Mouse (Mus musculus): ENCODE measurements around the gene Rph3al. TPM values are rescaled to one million over a fixed set of nuclear protein-coding genes. Genes with fewer than 3 reads are reported as not detected.

Gene Rph3al
- polyA plus RNA-seq, 1 experiment: not detected

- TF ChIP-seq GATA1 (IDR thresholded peaks at IDR 0.05; ENCODE audit: low read length): no peak
These were observed 25.7 kb upstream of the Rph3al start for GRCm38 (mm10) chr11:75963730-75964475.

DNA sequence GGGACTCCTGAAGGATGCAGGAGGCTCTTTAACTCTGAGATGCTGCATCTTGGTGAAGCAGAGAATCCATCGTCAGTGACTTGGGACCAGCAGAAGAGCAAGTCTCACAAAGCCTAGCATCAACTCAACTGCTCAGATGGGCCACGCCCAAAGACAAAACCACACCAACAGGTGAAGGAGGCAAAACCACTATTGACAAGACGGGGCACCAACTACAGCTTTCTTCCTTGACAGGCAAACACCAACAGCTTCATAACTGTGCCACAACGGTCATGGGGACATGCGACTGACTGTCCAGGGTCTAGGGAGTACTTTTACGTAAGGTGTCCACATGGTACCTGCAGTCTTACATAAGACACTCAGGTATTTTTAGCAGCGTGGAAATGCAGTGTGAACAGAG is 23.6 kb upstream of the Rph3al start:
- TF ChIP-seq GATA1 (IDR thresholded peaks at IDR 0.05; ENCODE audit: low read length): no peak

DNA sequence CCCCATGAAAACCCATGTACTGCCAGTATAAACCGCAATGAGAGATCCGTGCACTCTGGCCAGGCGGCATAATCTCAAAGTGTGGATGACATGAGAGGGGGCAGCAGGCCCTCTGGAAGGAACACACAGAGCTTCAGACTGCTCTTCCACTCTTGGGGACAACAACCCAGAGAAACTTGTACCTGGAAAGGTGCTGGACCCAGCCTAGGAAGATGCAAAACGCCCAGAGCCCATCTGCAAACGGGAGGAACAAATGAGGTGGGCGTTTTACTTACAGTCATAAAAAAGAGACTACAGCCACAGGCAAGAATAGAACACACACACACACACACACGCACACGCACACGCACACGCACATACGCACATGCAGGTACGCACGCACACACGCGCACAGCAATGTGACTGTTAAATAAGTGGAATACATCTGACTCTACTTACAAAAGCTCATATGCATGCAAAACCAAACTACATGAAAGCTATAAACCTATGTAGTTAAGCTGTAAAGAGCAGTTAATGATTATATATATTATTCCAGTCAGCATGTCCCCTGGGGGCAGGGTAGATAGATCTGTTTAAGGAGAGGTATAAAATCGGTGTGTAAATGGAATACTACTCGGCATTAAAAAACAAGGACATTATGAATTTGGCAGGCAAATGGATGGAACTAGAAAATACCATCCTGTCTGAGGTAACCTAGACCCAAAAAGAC is 19.0 kb upstream of the Rph3al start:
- no peak for TF ChIP-seq GATA1 (IDR thresholded peaks at IDR 0.05; ENCODE audit: low read length)

GRCm38 (mm10) chr11:75956651-75957050 is 18.4 kb upstream of the Rph3al start:
- no peak for TF ChIP-seq GATA1 (IDR thresholded peaks at IDR 0.05; ENCODE audit: low read length)

DNA sequence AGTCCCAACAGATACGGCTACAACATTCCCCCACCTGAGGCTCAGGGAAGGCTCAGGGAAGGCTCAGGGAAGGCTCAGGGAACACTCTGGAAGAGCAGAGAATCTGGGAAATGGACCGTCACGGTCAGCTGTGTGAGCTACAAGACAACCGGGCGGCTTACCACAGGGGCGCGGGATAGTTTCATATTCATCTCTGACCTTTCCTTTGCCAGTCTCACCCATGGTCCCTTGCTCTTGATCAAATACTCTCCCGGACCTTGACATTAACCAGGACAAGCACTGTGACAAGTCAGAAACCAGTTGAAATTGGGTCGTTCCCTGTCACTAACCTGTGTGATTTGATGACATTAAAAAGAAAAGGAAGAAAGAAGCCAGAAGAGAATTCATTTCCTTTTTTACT is 16.7 kb upstream of the Rph3al start:
- no peak for TF ChIP-seq GATA1 (IDR thresholded peaks at IDR 0.05; ENCODE audit: low read length)

DNA sequence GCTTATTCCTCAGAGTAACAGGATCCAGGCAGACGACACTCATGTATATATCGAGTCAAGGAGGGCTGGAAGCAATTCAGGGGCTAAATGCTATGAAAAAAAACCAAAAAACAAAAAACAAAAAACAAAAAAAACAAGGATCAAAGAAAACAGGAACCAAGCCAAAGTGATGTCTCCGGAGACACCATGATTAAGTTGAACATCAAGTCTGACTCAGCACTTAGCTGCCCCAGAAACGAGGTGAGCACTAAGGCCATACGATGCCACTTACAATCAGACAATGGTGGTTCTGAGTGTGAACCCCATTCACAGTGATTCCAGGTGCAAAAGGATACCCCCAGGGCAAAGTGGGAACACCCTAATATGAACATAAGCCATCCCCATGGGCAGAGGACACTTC is 13.7 kb upstream of the Rph3al start:
- TF ChIP-seq GATA1 (IDR thresholded peaks at IDR 0.05; ENCODE audit: low read length): no peak

DNA sequence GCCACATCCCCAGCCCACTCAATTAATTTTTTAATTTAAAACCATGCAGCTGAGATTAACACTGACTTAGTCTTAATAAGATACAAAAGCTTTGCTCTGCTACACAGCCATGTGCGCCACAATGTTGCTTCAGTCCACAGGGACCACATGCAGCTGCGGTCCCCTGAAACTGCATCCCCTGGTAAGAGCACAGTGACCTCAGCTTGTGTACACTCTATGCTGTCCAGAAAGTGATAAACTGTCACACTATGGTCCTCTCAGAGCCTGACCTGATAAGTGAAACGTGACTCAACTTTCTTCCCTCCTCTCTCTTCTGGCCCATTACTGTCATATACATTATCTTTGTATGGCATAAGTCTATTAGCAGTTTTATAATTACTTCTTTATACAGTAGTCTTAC is 12.2 kb upstream of the Rph3al start:
- TF ChIP-seq GATA1 (IDR thresholded peaks at IDR 0.05; ENCODE audit: low read length): no peak

- no peak for TF ChIP-seq GATA1 (IDR thresholded peaks at IDR 0.05; ENCODE audit: low read length)
These were observed 10.6 kb upstream of the Rph3al start for GRCm38 (mm10) chr11:75948789-75949188.

DNA sequence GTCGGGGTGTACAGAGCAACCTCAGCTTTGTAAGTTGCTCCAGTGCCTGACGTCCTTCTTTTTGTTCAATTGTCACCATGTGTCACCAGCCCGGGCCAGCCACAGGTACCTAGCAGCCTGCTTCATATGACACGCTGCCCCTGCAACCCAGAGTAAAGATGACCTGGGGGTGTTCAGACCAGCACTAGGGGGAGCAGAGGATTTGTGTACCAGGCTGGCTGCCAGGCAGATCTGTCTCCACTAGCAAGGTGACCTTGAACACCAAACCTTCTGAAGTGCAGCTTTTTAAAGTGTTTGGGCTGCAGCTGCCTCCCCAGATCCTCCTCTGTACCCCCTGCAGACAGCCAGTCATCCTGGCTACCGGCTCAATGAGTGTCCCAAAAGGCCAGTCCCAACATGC is 9.0 kb upstream of the Rph3al start:
- TF ChIP-seq GATA1 (IDR thresholded peaks at IDR 0.05; ENCODE audit: low read length): no peak

GRCm38 (mm10) chr11:75945805-75946450 is 7.7 kb upstream of the Rph3al start:
- no peak for TF ChIP-seq GATA1 (IDR thresholded peaks at IDR 0.05; ENCODE audit: low read length)

DNA sequence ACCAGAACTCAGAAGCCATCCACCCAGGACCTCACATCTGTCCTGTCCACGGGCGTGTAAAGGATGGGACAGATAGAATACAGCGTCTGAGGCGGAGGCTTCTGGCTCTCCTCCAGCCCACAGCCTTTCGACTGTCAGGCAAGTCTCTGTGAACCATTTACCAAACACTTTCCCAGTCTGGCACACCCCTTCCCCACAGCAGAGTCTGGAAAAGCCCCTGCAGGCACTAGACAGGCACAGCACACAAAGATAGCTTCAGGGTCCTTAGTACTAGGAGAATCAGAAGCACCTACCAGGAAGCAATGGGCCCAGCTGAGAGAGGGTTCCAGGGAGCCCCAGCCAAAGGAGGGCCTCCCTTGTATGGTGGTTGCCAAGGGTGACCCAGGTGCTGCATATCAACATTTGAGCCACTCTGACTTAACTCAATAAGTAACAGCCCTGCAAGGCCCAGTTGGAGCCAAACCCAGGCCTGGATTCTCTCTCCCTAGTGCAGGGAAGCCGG is 808 bp downstream of the Rph3al start:
- TF ChIP-seq GATA1 (IDR thresholded peaks at IDR 0.05; ENCODE audit: low read length): no peak

GRCm38 (mm10) chr11:75935819-75936430 is 2.3 kb downstream of the Rph3al start:
- TF ChIP-seq GATA1 (IDR thresholded peaks at IDR 0.05; ENCODE audit: low read length): no peak

GRCm38 (mm10) chr11:75934425-75934824 is 3.8 kb downstream of the Rph3al start:
- TF ChIP-seq GATA1 (IDR thresholded peaks at IDR 0.05; ENCODE audit: low read length): no peak

GRCm38 (mm10) chr11:75933371-75933770 is 4.9 kb downstream of the Rph3al start:
- TF ChIP-seq GATA1 (IDR thresholded peaks at IDR 0.05; ENCODE audit: low read length): no peak

GRCm38 (mm10) chr11:75930911-75931678 is 7.1 kb downstream of the Rph3al start:
- TF ChIP-seq GATA1 (IDR thresholded peaks at IDR 0.05; ENCODE audit: low read length): no peak

All from G1E-ER4 (cell line).